Mouse (Mus musculus) forebrain, embryonic 11.5 days (tissue): ENCODE measurements around the gene Abcb8. TPM values are rescaled to one million over a fixed set of nuclear protein-coding genes. Genes with fewer than 3 reads are reported as not detected.

Experiments
- ATAC-seq: fragments of 200-750 bp; cut with Nextera tagmentation; replicated peaks from 2 replicates; pipeline ENCODE4 v1.8.0; 2017; ENCODE audit warnings: moderate TSS enrichment; ENCODE audit not compliant: low FRiP score
- DNase-seq: peaks from one replicate; pipeline ENCODE4 v3.0.0-alpha.2; 2017; ENCODE audit warnings: low spot score
- H3K27ac ChIP-seq: fragments of 300-500 bp; sonication (generic); 2 replicates; pipeline ENCODE4 v1.5.1; 2014; ENCODE audit warnings: low read depth, low read length
- H3K27me3 ChIP-seq: fragments of 300-500 bp; sonication (generic); 2 replicates; pipeline ENCODE4 v1.6.1; 2014; ENCODE audit warnings: mild to moderate bottlenecking, low read length, mixed read lengths; ENCODE audit not compliant: control insufficient read depth, insufficient read depth
- H3K36me3 ChIP-seq: fragments of 300-500 bp; sonication (generic); 2 replicates; pipeline ENCODE4 v1.6.1; 2014; ENCODE audit warnings: mild to moderate bottlenecking, low read length, moderate library complexity, mixed read lengths; ENCODE audit not compliant: control insufficient read depth, insufficient read depth
- H3K4me1 ChIP-seq: fragments of 300-500 bp; sonication (generic); replicated peaks from 2 replicates; pipeline ENCODE4 v1.6.1; 2014; ENCODE audit warnings: low read length, mixed read lengths; ENCODE audit not compliant: control insufficient read depth, insufficient read depth
- H3K4me2 ChIP-seq: fragments of 300-500 bp; sonication (generic); 2 replicates; pipeline ENCODE4 v1.6.1; 2014; ENCODE audit warnings: low read depth, mild to moderate bottlenecking, low read length, moderate library complexity, mixed read lengths; ENCODE audit not compliant: severe bottlenecking
- H3K4me3 ChIP-seq: fragments of 300-500 bp; sonication (generic); 2 replicates; pipeline ENCODE4 v1.5.1; 2014; ENCODE audit warnings: low read depth, low read length
- H3K9ac ChIP-seq: fragments of 300-500 bp; sonication (generic); 2 replicates; pipeline ENCODE4 v1.6.1; 2014; ENCODE audit warnings: low read length
- H3K9me3 ChIP-seq: fragments of 300-500 bp; sonication (generic); 2 replicates; pipeline ENCODE4 v1.6.1; 2016; ENCODE audit warnings: low read length, mixed read lengths; ENCODE audit not compliant: control insufficient read depth
- WGBS: fragments of 180-500 bp; shearing (Covaris S2); extraction: QIAGEN DNeasy Blood & Tissue Kit; methylation state at CpG from one replicate; pipeline ENCODE4 v1.1.7; 2014; 5-methylcytosine and 5-hydroxymethylcytosine counted together
- polyA plus RNA-seq: library from polyadenylated mRNA; unstranded; fragments of >200 nt; fragmentation: Nextera tagmentation; extraction: Ambion mirVana; gene quantifications from 2 replicates; pipeline ENCODE4 v1.2.1, GENCODE M21; 2014

The Abcb8 gene
- polyA plus RNA-seq: 45.5 and 57.8 TPM in 2 replicates

DNA sequence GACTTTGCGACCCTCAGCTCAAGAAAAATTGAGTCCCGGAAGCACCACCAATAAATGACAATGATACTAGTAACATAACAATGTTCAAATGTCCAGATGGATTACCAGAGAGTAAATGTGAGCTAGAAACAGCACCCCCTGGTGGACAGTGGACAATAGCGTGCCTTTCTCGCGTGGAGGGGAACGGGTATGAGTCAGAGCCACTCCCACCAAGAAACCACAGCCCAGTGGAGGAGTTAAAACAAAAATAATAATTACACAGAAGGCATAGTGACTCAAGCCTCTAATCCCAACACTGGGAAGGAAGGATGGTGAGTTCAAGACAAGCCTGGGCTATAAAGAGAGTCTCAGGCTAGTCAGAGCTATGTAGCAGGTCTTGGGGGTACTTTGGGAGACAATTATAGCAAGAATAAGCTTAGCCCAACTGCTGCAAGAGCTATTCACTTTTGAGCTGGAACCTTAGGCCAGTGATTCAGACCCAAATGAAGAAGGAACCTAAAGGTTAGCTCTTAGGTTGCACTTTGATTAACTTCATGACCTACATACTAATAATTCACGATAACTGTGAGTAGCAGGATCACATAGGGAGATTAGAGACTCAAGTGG lies at the start of gene Abcb8:
Gene Abcb8, plus strand, starts transcription at position 272 of the 606 bp plus-strand sequence.
- no peak for ATAC-seq
- Histone ChIP-seq H3K27ac (no peak within 1 kb of the TSS; the same call in 1 of the 2 replicates), H3K4me3 (peak within 1 kb of the TSS; percentile 41), H3K4me1 (0 out of 2 replicates have a peak, but pooled peaks cover under 1% of the 10 kb centered on the region), H3K9me3 (no peaks in the 10 kb centered on the region), H3K4me2 (peak within 1 kb of the TSS; percentile 52), H3K36me3 (no peaks in the 10 kb centered on the region), H3K27me3 (peaks cover 5% of the 10 kb centered on the region; the same call in 1 of the 2 replicates), H3K9ac (peak within 1 kb of the TSS; percentile 47)
- WGBS: 23% methylated on average over 7 of the region's 7 CpGs
- peak; percentile 86 for DNase-seq

DNA sequence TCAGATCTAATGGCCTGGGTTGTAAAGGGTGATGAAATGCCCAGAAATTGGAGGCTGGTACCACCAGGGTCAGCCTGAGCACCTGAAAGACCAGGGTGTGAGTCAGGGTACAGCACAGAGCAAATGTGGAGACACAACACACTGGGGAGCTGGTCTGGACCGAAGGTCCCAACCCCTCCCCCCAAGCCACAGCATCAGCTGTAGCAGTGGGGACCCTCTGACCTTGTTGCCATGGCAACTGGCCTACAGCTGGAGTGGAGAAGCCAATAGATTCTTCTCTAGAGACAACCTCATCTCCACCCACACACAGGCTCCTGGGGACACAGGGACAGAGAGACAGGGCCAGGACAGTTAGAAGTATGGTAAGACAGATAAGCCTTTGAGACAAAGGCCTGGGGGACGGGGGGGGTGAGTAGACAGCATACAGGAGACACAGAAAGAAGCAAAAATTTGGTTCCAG lies 49.5 kb upstream of the Abcb8 start:
- 6% methylated on average over 2 of the region's 2 CpGs for WGBS
- Histone ChIP-seq H3K27me3 (peaks cover 6% of the 10 kb centered on the region), H3K4me1 (peaks cover 27% of the 10 kb centered on the region), H3K27ac (peak overlapping the region; percentile 95), H3K36me3 (no peaks in the 10 kb centered on the region), H3K9ac (peak overlapping the region; percentile 55), H3K9me3 (no peaks in the 10 kb centered on the region), H3K4me2 (peak overlapping the region; percentile 28), H3K4me3 (no peak overlapping the region)
- ATAC-seq (peak; percentile 59), DNase-seq (peak; percentile 81)

DNA sequence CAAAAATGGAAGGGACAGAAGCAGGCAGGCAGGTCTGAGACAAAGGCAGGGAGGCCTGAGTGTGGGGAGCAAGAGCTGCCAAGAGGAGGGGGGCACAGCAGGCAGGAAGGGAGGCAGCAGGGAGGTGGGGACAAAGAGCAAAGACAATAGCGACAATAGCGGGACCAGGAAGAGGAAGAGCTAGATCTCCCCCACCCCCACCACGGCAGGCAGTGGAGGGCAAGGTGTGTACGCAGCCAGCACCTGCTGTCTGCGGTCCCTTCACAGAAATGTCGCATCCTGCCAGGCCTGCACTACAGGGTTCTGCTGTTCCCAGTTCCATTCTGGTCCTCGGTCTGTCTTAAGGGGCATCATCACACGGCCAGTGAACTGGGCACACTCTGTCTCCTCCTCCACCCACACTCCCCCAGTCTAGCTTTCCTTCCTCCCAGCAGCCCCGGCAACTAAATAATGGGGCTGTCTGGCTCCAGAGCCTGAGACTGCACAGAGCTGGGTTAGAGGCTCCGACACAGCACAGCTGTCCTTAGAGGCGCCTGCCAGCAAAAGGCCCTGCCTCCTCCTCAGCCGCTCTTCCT lies 48.9 kb upstream of the Abcb8 start:
- H3K4me2 ChIP-seq: peak overlapping the region; percentile 28
- no peaks in the 10 kb centered on the region for H3K9me3 ChIP-seq
- H3K4me3 ChIP-seq: no peak overlapping the region
- H3K27me3 ChIP-seq: peaks cover 11% of the 10 kb centered on the region
- DNase-seq: no peak
- peak overlapping the region; percentile 95 for H3K27ac ChIP-seq
- 6% methylated on average over 12 of the region's 12 CpGs for WGBS
- peak overlapping the region; percentile 55 for H3K9ac ChIP-seq
- peak; percentile 45; the same call in 1 of the 2 replicates for ATAC-seq
- no peaks in the 10 kb centered on the region for H3K36me3 ChIP-seq
- peaks cover 27% of the 10 kb centered on the region for H3K4me1 ChIP-seq

DNA sequence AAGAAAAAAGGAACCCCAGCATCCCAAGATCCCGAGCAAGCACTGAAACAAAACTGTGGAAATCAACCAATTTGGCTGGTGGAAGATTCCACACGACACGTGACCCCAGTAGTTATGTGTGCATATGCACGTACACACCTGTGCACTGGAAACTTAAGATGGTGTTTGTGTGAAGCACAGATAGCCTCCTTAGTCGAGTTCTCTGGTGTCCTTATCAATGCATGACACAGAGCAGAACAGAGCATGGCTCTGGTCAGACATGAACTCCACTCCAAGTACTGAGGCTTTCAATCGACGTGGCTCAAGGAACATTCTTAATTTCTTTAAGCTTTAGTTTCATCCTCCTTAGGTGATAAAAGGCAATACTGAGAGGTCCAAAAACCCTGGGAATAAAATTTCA lies 47.1 kb upstream of the Abcb8 start:
- H3K4me3 ChIP-seq: no peak overlapping the region
- WGBS: 88% methylated on average over 7 of the region's 7 CpGs
- no peak overlapping the region for H3K9ac ChIP-seq
- no peaks in the 10 kb centered on the region for H3K36me3 ChIP-seq
- H3K27ac ChIP-seq: no peak overlapping the region
- H3K4me2 ChIP-seq: no peak overlapping the region
- ATAC-seq: no peak
- H3K4me1 ChIP-seq: peaks cover 33% of the 10 kb centered on the region
- no peaks in the 10 kb centered on the region for H3K9me3 ChIP-seq
- peaks cover 22% of the 10 kb centered on the region for H3K27me3 ChIP-seq
- no peak for DNase-seq

DNA sequence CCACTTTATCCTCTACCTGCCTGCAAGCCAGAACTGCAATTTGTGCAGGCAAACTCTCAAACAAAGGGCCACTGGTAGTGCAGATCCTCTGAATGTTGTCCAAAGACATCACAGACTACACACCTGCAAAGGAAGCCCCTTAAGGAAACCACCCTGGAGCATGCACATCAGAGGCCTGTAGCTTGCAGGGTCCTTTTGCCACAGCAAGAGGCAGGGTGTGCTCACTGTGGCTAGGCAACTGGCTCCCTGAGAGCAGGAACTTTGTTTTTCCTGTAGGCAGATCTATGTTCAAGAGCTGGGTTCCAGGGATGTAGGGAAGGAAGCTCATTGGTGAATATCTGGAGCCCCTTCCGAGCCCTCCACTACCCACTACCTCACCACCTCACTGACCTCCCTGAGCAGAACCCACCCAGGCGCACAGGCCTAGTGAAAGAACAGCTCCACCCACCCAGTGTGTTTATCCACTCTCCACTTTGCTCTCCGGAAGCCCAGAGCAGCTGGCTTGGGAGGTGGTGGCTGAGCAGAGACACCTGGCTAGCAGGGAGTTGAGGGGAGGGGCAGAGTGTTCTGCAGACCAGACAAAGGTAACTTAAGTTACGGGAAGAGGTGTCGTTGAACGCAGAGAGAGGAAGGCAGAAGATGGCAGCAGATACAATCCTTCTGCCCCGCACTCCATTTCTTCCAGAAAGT lies 46.1 kb upstream of the Abcb8 start:
- Histone ChIP-seq H3K4me1 (peaks cover 37% of the 10 kb centered on the region), H3K27me3 (peaks cover 24% of the 10 kb centered on the region), H3K9me3 (no peaks in the 10 kb centered on the region), H3K4me3 (no peak overlapping the region), H3K4me2 (peak overlapping the region; percentile 99), H3K9ac (no peak overlapping the region), H3K36me3 (no peaks in the 10 kb centered on the region), H3K27ac (no peak overlapping the region)
- no peak for DNase-seq
- 56% methylated on average over 7 of the region's 7 CpGs for WGBS
- ATAC-seq: no peak

DNA sequence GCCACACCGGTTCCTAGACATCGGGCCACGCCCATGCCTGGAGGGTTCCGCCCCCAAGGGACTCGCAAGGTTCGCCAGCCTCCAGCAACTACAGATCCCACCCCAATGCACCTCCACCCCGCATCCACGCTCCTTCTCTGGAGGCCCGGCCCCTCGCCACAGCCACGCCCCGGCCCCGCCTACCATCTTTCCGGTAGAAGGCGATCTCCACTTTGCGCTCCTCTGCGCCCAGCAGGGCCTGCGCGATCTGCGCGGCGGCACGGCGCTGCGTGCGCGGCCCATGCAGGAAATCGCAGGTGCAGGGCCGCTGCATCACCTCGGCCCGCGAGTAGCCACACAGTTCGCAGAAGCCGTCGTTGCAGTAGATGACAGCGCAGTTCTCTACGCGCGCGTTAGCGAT lies 45.3 kb upstream of the Abcb8 start:
- Histone ChIP-seq H3K9ac (peak overlapping the region; percentile 48), H3K27ac (no peak overlapping the region), H3K9me3 (no peaks in the 10 kb centered on the region), H3K4me3 (peak overlapping the region; percentile 45), H3K36me3 (no peaks in the 10 kb centered on the region), H3K27me3 (peaks cover 25% of the 10 kb centered on the region), H3K4me1 (peaks cover 42% of the 10 kb centered on the region), H3K4me2 (peak overlapping the region; percentile 99)
- under 1% methylated on average over 41 of the region's 41 CpGs for WGBS
- ATAC-seq (peak; percentile 47), DNase-seq (peak; percentile 87)

DNA sequence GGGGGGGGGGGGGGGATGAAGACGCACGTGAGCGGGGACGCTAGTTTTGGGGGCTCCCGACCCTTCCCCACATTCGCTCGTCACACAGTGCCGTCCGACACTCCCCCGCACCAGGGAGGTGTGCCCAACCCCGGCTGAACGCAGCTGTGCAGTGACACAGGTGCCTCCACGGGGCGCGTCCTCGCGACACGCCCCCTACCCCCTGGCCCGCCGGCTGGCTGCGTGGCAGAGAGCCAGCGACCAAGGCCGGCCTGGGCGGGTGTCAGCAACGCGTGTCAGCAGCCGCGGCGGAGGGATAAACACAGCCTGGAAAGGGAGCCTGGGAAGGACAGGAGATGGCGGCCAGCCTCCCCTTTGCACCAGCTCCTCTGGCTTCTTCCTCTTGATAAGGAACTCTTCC lies 44.9 kb upstream of the Abcb8 start:
- WGBS: under 1% methylated on average over 29 of the region's 30 CpGs
- Histone ChIP-seq H3K4me1 (peaks cover 40% of the 10 kb centered on the region), H3K27me3 (peaks cover 25% of the 10 kb centered on the region), H3K36me3 (no peaks in the 10 kb centered on the region), H3K9me3 (no peaks in the 10 kb centered on the region), H3K4me2 (peak overlapping the region; percentile 99), H3K27ac (no peak overlapping the region), H3K9ac (peak overlapping the region; percentile 48), H3K4me3 (peak overlapping the region; percentile 45)
- no peak for DNase-seq
- no peak for ATAC-seq

DNA sequence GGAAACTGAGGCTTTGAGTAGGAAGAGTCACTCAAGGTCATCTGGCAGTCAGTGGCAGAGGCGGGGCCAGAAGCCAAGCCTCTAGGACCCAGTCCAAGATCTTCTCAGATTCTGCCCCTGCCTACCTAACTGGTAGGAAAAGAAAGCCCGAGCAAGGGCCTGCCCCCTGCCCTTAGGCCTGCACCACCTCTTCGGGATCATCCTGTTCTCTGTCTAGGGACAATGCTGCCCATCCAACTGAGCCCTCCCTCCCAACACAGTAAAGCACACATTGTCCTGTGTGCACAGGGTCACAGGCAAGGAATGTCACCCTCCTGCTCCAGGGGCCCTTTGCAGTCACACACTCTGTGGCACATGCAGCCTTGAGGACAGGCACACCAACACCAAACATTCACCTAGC lies 43.4 kb upstream of the Abcb8 start:
- peaks cover 27% of the 10 kb centered on the region for H3K4me1 ChIP-seq

More for the DNA sequence above, 43.4 kb upstream of the Abcb8 start:
- 59% methylated on average over 3 of the region's 3 CpGs for WGBS
- no peaks in the 10 kb centered on the region for H3K9me3 ChIP-seq
- no peak overlapping the region for H3K27ac ChIP-seq
- no peak overlapping the region; the same call in 1 of the 2 replicates for H3K9ac ChIP-seq
- no peaks in the 10 kb centered on the region for H3K36me3 ChIP-seq
- H3K27me3 ChIP-seq: peaks cover 25% of the 10 kb centered on the region
- DNase-seq (no peak), ATAC-seq (no peak)
- peak overlapping the region; percentile 68; the same call in 1 of the 2 replicates for H3K4me3 ChIP-seq
- peak overlapping the region; percentile 98; the same call in 1 of the 2 replicates for H3K4me2 ChIP-seq
